Mouse (Mus musculus): ENCODE results near the gene Clip3. TPM values are rescaled to one million over a fixed set of nuclear protein-coding genes. Genes with fewer than 3 reads are reported as not detected.

The Clip3 gene
- polyA plus RNA-seq, 1 experiment from 2014 or later, result 20.2 TPM

- WGBS, result under 1% methylated on average over 49 of the region's 49 CpGs
- H3K27ac ChIP-seq (ENCODE audit: poor library complexity, severe bottlenecking), result peak within 1 kb of the TSS; percentile 98
- H3K4me1 ChIP-seq (replicated peaks), result peaks cover 12% of the 10 kb centered on the region
- H3K9me3 ChIP-seq (replicated peaks), result no peaks in the 10 kb centered on the region
- peak within 1 kb of the TSS; percentile 79 for H3K4me3 ChIP-seq
- peak within 1 kb of the TSS; percentile 84 for H3K4me2 ChIP-seq
- no peaks in the 10 kb centered on the region for H3K36me3 ChIP-seq
- H3K9ac ChIP-seq, result peak within 1 kb of the TSS; percentile 80
- no peaks in the 10 kb centered on the region for H3K27me3 ChIP-seq (replicated peaks)
- peak; percentile 96 for ATAC-seq (ENCODE audit: insufficient number of reproducible peaks, low FRiP score)
These were observed 11.4 kb upstream of the Clip3 start, which contains the start of the genes Thap8 and Wdr62 for GRCm38 (mm10) chr7:30279951-30280669. Thap8 (plus strand) TSS chr7:30280094. Wdr62 (minus strand) TSS chr7:30280419.

- H3K27me3 ChIP-seq (replicated peaks), result no peaks in the 10 kb centered on the region
- no peaks in the 10 kb centered on the region for H3K9me3 ChIP-seq (replicated peaks)
- H3K9ac ChIP-seq, result peak overlapping the region; percentile 64
- H3K4me3 ChIP-seq, result peak overlapping the region; percentile 79
- ATAC-seq (ENCODE audit: insufficient number of reproducible peaks, low FRiP score), result peak; percentile 84
- peaks cover 10% of the 10 kb centered on the region for H3K4me1 ChIP-seq (replicated peaks)
- no peaks in the 10 kb centered on the region for H3K36me3 ChIP-seq
- H3K27ac ChIP-seq (ENCODE audit: poor library complexity, severe bottlenecking), result peak overlapping the region; percentile 98
- peak overlapping the region; percentile 84 for H3K4me2 ChIP-seq
- under 1% methylated on average over 20 of the region's 20 CpGs for WGBS
These were observed 10.8 kb upstream of the Clip3 start for GRCm38 (mm10) chr7:30280670-30281138.

- Histone ChIP-seq H3K27me3 (replicated peaks) (no peaks in the 10 kb centered on the region), H3K4me1 (replicated peaks) (peaks cover 10% of the 10 kb centered on the region), H3K9ac (no peak overlapping the region), H3K9me3 (replicated peaks) (no peaks in the 10 kb centered on the region), H3K4me2 (0 out of 2 replicates have a peak overlapping the region, but pooled peaks have one; percentile 84), H3K4me3 (no peak overlapping the region), H3K27ac (ENCODE audit: poor library complexity, severe bottlenecking) (no peak overlapping the region), H3K36me3 (no peaks in the 10 kb centered on the region)
- WGBS, result 72% methylated on average over 4 of the region's 4 CpGs
- ATAC-seq (ENCODE audit: insufficient number of reproducible peaks, low FRiP score), result no peak
These were observed 10.0 kb upstream of the Clip3 start for GRCm38 (mm10) chr7:30281522-30281921.

GRCm38 (mm10) chr7:30282740-30283139 is 8.8 kb upstream of the Clip3 start:
- Histone ChIP-seq H3K27ac (ENCODE audit: poor library complexity, severe bottlenecking) (no peak overlapping the region), H3K4me1 (replicated peaks) (peaks cover 10% of the 10 kb centered on the region), H3K36me3 (no peaks in the 10 kb centered on the region), H3K4me3 (no peak overlapping the region), H3K4me2 (no peak overlapping the region), H3K27me3 (replicated peaks) (no peaks in the 10 kb centered on the region), H3K9ac (0 out of 2 replicates have a peak overlapping the region, but pooled peaks have one; percentile 32), H3K9me3 (replicated peaks) (no peaks in the 10 kb centered on the region)
- WGBS, result 63% methylated on average over 7 of the region's 7 CpGs
- ATAC-seq (ENCODE audit: insufficient number of reproducible peaks, low FRiP score), result no peak

DNA sequence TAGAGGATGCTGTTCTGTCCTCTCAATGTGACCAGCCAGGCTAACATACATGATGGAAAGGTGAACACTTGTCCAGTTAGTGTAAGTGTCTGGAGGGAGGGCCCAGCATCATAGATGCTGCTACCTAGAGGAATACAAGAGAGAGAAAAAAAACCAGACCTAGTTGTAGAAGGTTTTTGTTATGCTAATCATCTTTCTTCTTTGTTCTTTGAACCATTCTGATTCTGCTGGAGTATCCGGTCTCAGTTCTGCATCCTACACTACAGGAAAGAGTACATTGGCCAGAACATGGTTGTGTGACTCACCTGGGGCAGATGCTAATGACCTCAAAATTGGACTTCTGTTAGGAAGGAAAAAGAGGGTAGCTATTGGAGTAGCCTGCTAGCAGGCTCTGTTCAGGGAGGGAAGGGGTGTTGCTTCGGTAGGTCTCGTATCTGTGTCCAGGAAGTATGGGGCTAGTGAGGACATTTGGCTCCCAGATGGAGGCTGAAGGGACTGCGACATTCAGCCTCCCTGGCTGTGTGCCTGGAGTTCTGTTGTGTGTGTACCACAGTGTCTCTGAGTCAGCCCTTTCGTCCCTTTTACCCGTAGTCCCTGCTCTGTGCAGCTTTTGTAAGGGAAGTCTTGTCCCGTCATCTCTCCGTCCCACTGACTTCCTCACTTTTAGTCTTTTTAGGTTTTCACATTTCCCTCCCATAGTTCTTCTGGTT is 4.7 kb upstream of the Clip3 start:
- Histone ChIP-seq H3K27ac (ENCODE audit: poor library complexity, severe bottlenecking) (no peak overlapping the region), H3K4me1 (replicated peaks) (peaks cover 5% of the 10 kb centered on the region), H3K4me2 (no peak overlapping the region), H3K9ac (no peak overlapping the region), H3K4me3 (no peak overlapping the region), H3K27me3 (replicated peaks) (peaks cover 5% of the 10 kb centered on the region; the same call in 1 of the 2 replicates), H3K36me3 (no peaks in the 10 kb centered on the region), H3K9me3 (replicated peaks) (no peaks in the 10 kb centered on the region)
- 56% methylated on average over 8 of the region's 8 CpGs for WGBS
- no peak for ATAC-seq (ENCODE audit: insufficient number of reproducible peaks, low FRiP score)

DNA sequence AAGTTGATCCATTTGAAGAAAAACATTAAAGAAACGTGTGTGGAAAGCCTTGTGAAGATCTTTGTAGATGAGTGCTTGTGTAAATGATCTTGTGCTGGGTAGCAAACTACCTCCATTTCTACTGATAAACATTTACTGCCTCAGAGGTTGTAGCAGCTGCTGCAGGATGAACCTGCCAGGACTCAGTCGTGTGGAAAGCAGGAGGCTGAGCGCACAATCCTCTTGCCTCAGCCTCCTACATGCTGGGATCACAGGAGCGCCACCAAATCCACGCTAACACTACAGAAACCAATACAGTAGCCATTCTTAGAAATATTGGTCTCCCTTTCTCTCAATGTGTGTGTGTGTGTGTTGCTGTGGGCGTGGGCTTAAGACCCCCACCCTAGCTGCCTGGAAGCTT is 3.5 kb upstream of the Clip3 start:
- H3K4me3 ChIP-seq, result no peak overlapping the region
- peaks cover 8% of the 10 kb centered on the region for H3K4me1 ChIP-seq (replicated peaks)
- H3K4me2 ChIP-seq, result no peak overlapping the region
- no peaks in the 10 kb centered on the region for H3K36me3 ChIP-seq
- ATAC-seq (ENCODE audit: insufficient number of reproducible peaks, low FRiP score), result no peak
- no peak overlapping the region for H3K9ac ChIP-seq
- H3K27me3 ChIP-seq (replicated peaks), result peaks cover 5% of the 10 kb centered on the region; the same call in 1 of the 2 replicates
- no peak overlapping the region for H3K27ac ChIP-seq (ENCODE audit: poor library complexity, severe bottlenecking)
- 58% methylated on average over 6 of the region's 6 CpGs for WGBS
- no peaks in the 10 kb centered on the region for H3K9me3 ChIP-seq (replicated peaks)

GRCm38 (mm10) chr7:30289071-30289713 is 2.3 kb upstream of the Clip3 start:
- no peak for ATAC-seq (ENCODE audit: insufficient number of reproducible peaks, low FRiP score)
- Histone ChIP-seq H3K27me3 (replicated peaks) (peaks cover 5% of the 10 kb centered on the region; the same call in 1 of the 2 replicates), H3K36me3 (no peaks in the 10 kb centered on the region), H3K27ac (ENCODE audit: poor library complexity, severe bottlenecking) (no peak overlapping the region), H3K9ac (no peak overlapping the region), H3K4me1 (replicated peaks) (peaks cover 13% of the 10 kb centered on the region; the same call in 1 of the 2 replicates), H3K4me2 (no peak overlapping the region), H3K4me3 (no peak overlapping the region), H3K9me3 (replicated peaks) (no peaks in the 10 kb centered on the region)
- 56% methylated on average over 7 of the region's 7 CpGs for WGBS

- Histone ChIP-seq H3K27ac (ENCODE audit: poor library complexity, severe bottlenecking) (no peak overlapping the region), H3K4me3 (no peak overlapping the region), H3K9me3 (replicated peaks) (no peaks in the 10 kb centered on the region), H3K9ac (no peak overlapping the region), H3K27me3 (replicated peaks) (peaks cover 5% of the 10 kb centered on the region; the same call in 1 of the 2 replicates), H3K4me1 (replicated peaks) (peaks cover 13% of the 10 kb centered on the region; the same call in 1 of the 2 replicates), H3K4me2 (no peak overlapping the region), H3K36me3 (no peaks in the 10 kb centered on the region)
- WGBS, result 53% methylated on average over 10 of the region's 10 CpGs
- 0 out of 2 replicates have a peak, but pooled peaks have one; percentile 40 for ATAC-seq (ENCODE audit: insufficient number of reproducible peaks, low FRiP score)
These were observed 1.7 kb upstream of the Clip3 start for GRCm38 (mm10) chr7:30289714-30290399.

GRCm38 (mm10) chr7:30293795-30294194 is 2.3 kb downstream of the Clip3 start:
- 54% methylated on average over 13 of the region's 13 CpGs for WGBS
- Histone ChIP-seq H3K4me3 (no peak overlapping the region), H3K4me1 (replicated peaks) (peaks cover 13% of the 10 kb centered on the region; the same call in 1 of the 2 replicates)

GRCm38 (mm10) chr7:30294296-30294695 is 2.8 kb downstream of the Clip3 start:
- Histone ChIP-seq H3K4me3 (no peak overlapping the region), H3K27me3 (replicated peaks) (peaks cover 1% of the 10 kb centered on the region; the same call in 1 of the 2 replicates), H3K36me3 (peaks cover 24% of the 10 kb centered on the region), H3K4me2 (no peak overlapping the region), H3K27ac (ENCODE audit: poor library complexity, severe bottlenecking) (no peak overlapping the region), H3K9me3 (replicated peaks) (no peaks in the 10 kb centered on the region), H3K4me1 (replicated peaks) (peaks cover 13% of the 10 kb centered on the region; the same call in 1 of the 2 replicates), H3K9ac (no peak overlapping the region)
- no peak for ATAC-seq (ENCODE audit: insufficient number of reproducible peaks, low FRiP score)
- WGBS, result 81% methylated on average over 5 of the region's 5 CpGs

More at GRCm38 (mm10) chr7:30293795-30294194, 2.3 kb downstream of the Clip3 start:
- Histone ChIP-seq H3K9me3 (replicated peaks) (no peaks in the 10 kb centered on the region), H3K9ac (no peak overlapping the region), H3K4me2 (no peak overlapping the region), H3K36me3 (peaks cover 19% of the 10 kb centered on the region), H3K27me3 (replicated peaks) (peaks cover 5% of the 10 kb centered on the region; the same call in 1 of the 2 replicates), H3K27ac (ENCODE audit: poor library complexity, severe bottlenecking) (no peak overlapping the region)
- ATAC-seq (ENCODE audit: insufficient number of reproducible peaks, low FRiP score), result no peak

Measured in heart, embryonic 12.5 days (tissue).